ENCODE assay signal across 26 mouse cellular contexts in the genomic region with DNA sequence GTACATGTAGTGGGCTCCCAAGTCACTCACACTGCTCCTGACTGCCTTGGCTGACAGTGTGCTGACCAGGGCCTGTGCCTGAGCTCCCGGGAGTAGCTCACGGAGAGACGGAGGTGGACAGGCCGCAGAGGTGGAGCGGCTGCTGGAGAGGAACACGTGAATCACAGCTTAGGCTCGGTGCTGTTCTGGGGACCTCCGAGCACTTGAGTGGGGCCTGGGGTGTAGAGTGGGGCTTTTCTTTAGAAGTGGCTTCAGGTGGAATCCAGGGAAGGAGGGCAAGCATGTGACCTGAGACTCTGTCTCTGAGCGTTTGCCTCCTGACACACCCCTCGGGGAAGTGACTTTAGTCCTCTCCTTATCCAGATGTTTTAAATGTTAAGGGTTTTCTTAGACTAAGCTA. TPM values are rescaled to one million over a fixed set of nuclear protein-coding genes. Genes with fewer than 3 reads are reported as not detected.
DNase-seq lines count a peak whose midpoint lies in the region; ATAC-seq lines count a peak whose summit lies in the region.
"Had no signal": no experiment of that assay in that cellular context is flagged by ENCODE, and none has a peak within 500 bp of the region (broad histone marks: within the 10 kb centered on the region; RNA-seq: fewer than 3 reads in every experiment).

No protein-coding gene starts in this region.

- H3K9ac ChIP-seq in liver, embryonic 13.5 days: 0 out of 2 replicates have a peak overlapping the region, but pooled peaks have one; percentile 3
- no peak overlapping the region for H3K9ac ChIP-seq in lung, embryonic 15.5 days
- H3K9ac ChIP-seq in midbrain, embryonic 11.5 days (ENCODE audit: low read length): no peak overlapping the region
- no peak overlapping the region for H3K9ac ChIP-seq in midbrain, embryonic 16.5 days (ENCODE audit: low read depth, low read length)
- H3K9ac ChIP-seq: embryonic facial prominence, embryonic 12.5 days; embryonic facial prominence, embryonic 15.5 days; forebrain, postnatal 0 days; heart, embryonic 12.5 days; heart, embryonic 15.5 days; hindbrain, embryonic 14.5 days had no signal

- H3K27me3 ChIP-seq in liver, embryonic 13.5 days: no peaks in the 10 kb centered on the region
- H3K27me3 ChIP-seq in lung, embryonic 15.5 days: no peaks in the 10 kb centered on the region
- no peaks in the 10 kb centered on the region for H3K27me3 ChIP-seq in midbrain, embryonic 11.5 days (ENCODE audit: control insufficient read depth, insufficient read depth, low read length)
- H3K27me3 ChIP-seq in midbrain, embryonic 16.5 days (ENCODE audit: control insufficient read depth, insufficient read depth, low read depth, low read length): no peaks in the 10 kb centered on the region
- H3K27me3 ChIP-seq in limb, embryonic 10.5 days (ENCODE audit: low read depth, poor library complexity, severe bottlenecking): no peaks in the 10 kb centered on the region
- H3K27me3 ChIP-seq: embryonic facial prominence, embryonic 12.5 days; embryonic facial prominence, embryonic 15.5 days; heart, embryonic 12.5 days; heart, embryonic 15.5 days had no signal

- H3K4me1 ChIP-seq in liver, embryonic 13.5 days (replicated peaks): peaks cover 74% of the 10 kb centered on the region
- H3K4me1 ChIP-seq in lung, embryonic 15.5 days: peaks cover 47% of the 10 kb centered on the region
- H3K4me1 ChIP-seq in midbrain, embryonic 11.5 days (ENCODE audit: control insufficient read depth, insufficient read depth, low read length): no peaks in the 10 kb centered on the region
- peaks cover 5% of the 10 kb centered on the region; the same call in 1 of the 2 replicates for H3K4me1 ChIP-seq in midbrain, embryonic 16.5 days (ENCODE audit: control insufficient read depth, insufficient read depth, low read length)
- peaks cover 15% of the 10 kb centered on the region for H3K4me1 ChIP-seq in limb, embryonic 10.5 days

- no peak overlapping the region for H3K27ac ChIP-seq in liver, embryonic 13.5 days
- H3K27ac ChIP-seq in lung, embryonic 15.5 days: peak overlapping the region; percentile 33; the same call in 1 of the 2 replicates
- no peak overlapping the region for H3K27ac ChIP-seq in midbrain, embryonic 11.5 days (ENCODE audit: low read depth, low read length)
- no peak overlapping the region for H3K27ac ChIP-seq in midbrain, embryonic 16.5 days (ENCODE audit: low read length)
- 0 out of 2 replicates have a peak overlapping the region, but pooled peaks have one; percentile 3 for H3K27ac ChIP-seq in limb, embryonic 10.5 days
- H3K27ac ChIP-seq: embryonic facial prominence, embryonic 12.5 days; embryonic facial prominence, embryonic 15.5 days; heart, embryonic 15.5 days; hindbrain, embryonic 10.5 days; hindbrain, embryonic 14.5 days had no signal

- ATAC-seq in liver, embryonic 13.5 days (ENCODE audit: low read depth): no peak
- no peak for ATAC-seq in lung, embryonic 15.5 days (ENCODE audit: borderline replicate concordance, extremely low read depth, low FRiP score, low TSS enrichment)
- no peak for ATAC-seq in midbrain, embryonic 11.5 days (ENCODE audit: low FRiP score)
- ATAC-seq in midbrain, embryonic 16.5 days: no peak
- ATAC-seq: forebrain, embryonic 14.5 days; forebrain, postnatal 0 days had no signal

- H3K4me2 ChIP-seq in liver, embryonic 13.5 days: no peak overlapping the region
- no peak overlapping the region for H3K4me2 ChIP-seq in lung, embryonic 15.5 days
- no peak overlapping the region for H3K4me2 ChIP-seq in midbrain, embryonic 11.5 days
- H3K4me2 ChIP-seq in midbrain, embryonic 16.5 days (ENCODE audit: low read length): no peak overlapping the region
- H3K4me2 ChIP-seq: embryonic facial prominence, embryonic 12.5 days; embryonic facial prominence, embryonic 15.5 days; heart, embryonic 12.5 days; heart, embryonic 15.5 days; hindbrain, embryonic 14.5 days had no signal

- no peak for DNase-seq in liver, embryonic 13.5 days
- DNase-seq in liver: no peak
- no peak for DNase-seq in lung, postnatal 4 days
- DNase-seq in midbrain, embryonic 11.5 days (ENCODE audit: low spot score, missing footprints): peak; percentile 65
- no peak for DNase-seq in limb, embryonic 10.5 days (ENCODE audit: low spot score)
- DNase-seq: adrenal gland, adult 2 months; adrenal gland, postnatal 14 days; B cell, adult 2 months; cerebellum, adult 11 months; cerebellum, adult 2 months; cerebellum, adult 9-11 months; cerebellum, postnatal 25 days; forebrain, postnatal 0 days; gastrocnemius, postnatal 25 days; heart, adult 18-20 months; heart, postnatal 10 days; heart, postnatal 36 days had no signal

- H3K36me3 ChIP-seq in liver, embryonic 13.5 days: no peaks in the 10 kb centered on the region
- no peaks in the 10 kb centered on the region for H3K36me3 ChIP-seq in lung, embryonic 15.5 days
- H3K36me3 ChIP-seq in midbrain, embryonic 11.5 days (ENCODE audit: control insufficient read depth, insufficient read depth, low read length): no peaks in the 10 kb centered on the region
- H3K36me3 ChIP-seq in midbrain, embryonic 16.5 days (ENCODE audit: control insufficient read depth, insufficient read depth, low read length): no peaks in the 10 kb centered on the region
- peaks cover 9% of the 10 kb centered on the region for H3K36me3 ChIP-seq in limb, embryonic 10.5 days
- H3K36me3 ChIP-seq: embryonic facial prominence, embryonic 12.5 days; heart, embryonic 12.5 days; heart, embryonic 15.5 days had no signal

- 79% methylated on average over 10 of the region's 10 CpGs for WGBS in liver, embryonic 13.5 days (ENCODE audit: insufficient replicate concordance)
- WGBS in lung, embryonic 15.5 days: 64% methylated on average over 10 of the region's 10 CpGs
- WGBS in midbrain, embryonic 11.5 days: 93% methylated on average over 10 of the region's 10 CpGs
- WGBS in midbrain, embryonic 16.5 days: 87% methylated on average over 10 of the region's 10 CpGs
- WGBS in limb, embryonic 10.5 days: 90% methylated on average over 10 of the region's 10 CpGs

- no peak overlapping the region for H3K4me3 ChIP-seq in liver, embryonic 13.5 days (replicated peaks)
- H3K4me3 ChIP-seq in lung, embryonic 15.5 days: no peak overlapping the region
- no peak overlapping the region for H3K4me3 ChIP-seq in midbrain, embryonic 11.5 days (ENCODE audit: low read depth, low read length)
- no peak overlapping the region for H3K4me3 ChIP-seq in midbrain, embryonic 16.5 days (ENCODE audit: low read depth, low read length)
- H3K4me3 ChIP-seq in limb, embryonic 10.5 days: no peak overlapping the region
- H3K4me3 ChIP-seq: embryonic facial prominence, embryonic 12.5 days; embryonic facial prominence, embryonic 15.5 days; heart, embryonic 12.5 days; heart, embryonic 15.5 days; hindbrain, embryonic 10.5 days had no signal

- H3K9me3 ChIP-seq in liver, embryonic 13.5 days (replicated peaks): no peaks in the 10 kb centered on the region
- no peaks in the 10 kb centered on the region for H3K9me3 ChIP-seq in lung, embryonic 15.5 days
- H3K9me3 ChIP-seq in midbrain, embryonic 11.5 days (ENCODE audit: control insufficient read depth, low read length): no peaks in the 10 kb centered on the region
- no peaks in the 10 kb centered on the region for H3K9me3 ChIP-seq in midbrain, embryonic 16.5 days (replicated peaks; ENCODE audit: control insufficient read depth, low read length, poor library complexity, severe bottlenecking)
- H3K9me3 ChIP-seq in limb, embryonic 10.5 days (replicated peaks): no peaks in the 10 kb centered on the region
- H3K9me3 ChIP-seq: embryonic facial prominence, embryonic 12.5 days; embryonic facial prominence, embryonic 15.5 days; heart, embryonic 12.5 days; heart, embryonic 15.5 days; hindbrain, embryonic 10.5 days had no signal

RNA-seq across cellular contexts. Expression of a gene that starts 22.0 kb away (rescaled TPM):
- polyA plus RNA-seq in liver, embryonic 13.5 days (2015; fragmentation: Nextera tagmentation; extraction: Ambion mirVana): 35.3 and 43.9 TPM in 2 replicates
- polyA plus RNA-seq in lung, embryonic 15.5 days (2015; fragmentation: Nextera tagmentation; extraction: Ambion mirVana): 65.8 and 74.4 TPM in 2 replicates
- 89.8 and 92.6 TPM in 2 replicates for polyA plus RNA-seq in midbrain, embryonic 11.5 days (2014; fragmentation: Nextera tagmentation; extraction: Ambion mirVana)
- 79.8 and 86.0 TPM in 2 replicates for polyA plus RNA-seq in midbrain, embryonic 16.5 days (2015; fragmentation: Nextera tagmentation; extraction: Ambion mirVana)
- polyA plus RNA-seq in limb, embryonic 10.5 days (2016; fragmentation: Nextera tagmentation; extraction: Ambion mirVana): 56.4 and 62.2 TPM in 2 replicates

RNA-seq across cellular contexts. Expression of a gene that starts 56.6 kb away (rescaled TPM):
- polyA plus RNA-seq in liver, embryonic 13.5 days (2015; fragmentation: Nextera tagmentation; extraction: Ambion mirVana): 1.6 TPM in 2 replicates
- polyA plus RNA-seq in lung, embryonic 15.5 days (2015; fragmentation: Nextera tagmentation; extraction: Ambion mirVana): 2.3 TPM in 2 replicates
- polyA plus RNA-seq in midbrain, embryonic 11.5 days (2014; fragmentation: Nextera tagmentation; extraction: Ambion mirVana): 0.57 and 0.75 TPM in 2 replicates
- 0.53 and 0.58 TPM in 2 replicates for polyA plus RNA-seq in midbrain, embryonic 16.5 days (2015; fragmentation: Nextera tagmentation; extraction: Ambion mirVana)
- 0.44 and 0.49 TPM in 2 replicates for polyA plus RNA-seq in limb, embryonic 10.5 days (2016; fragmentation: Nextera tagmentation; extraction: Ambion mirVana)

Comparison
In these comparisons a context has a peak if more than half of its experiments do, and no peak if none do; other contexts are left out.
1. H3K27ac ChIP-seq: peak in lung, embryonic 15.5 days (single experiment) and limb, embryonic 10.5 days (single experiment); none in liver, embryonic 13.5 days (single experiment), midbrain, embryonic 11.5 days (single experiment) and midbrain, embryonic 16.5 days (single experiment).